Comparison of ENCODE assay signal across 24 mouse cellular contexts in genomic region chr10:117644429-117644748, GRCm38 (mm10). TPM values are rescaled to one million over a fixed set of nuclear protein-coding genes. Genes with fewer than 3 reads are reported as not detected.
DNase-seq lines count a peak whose midpoint lies in the region; ATAC-seq and TF ChIP-seq lines count a peak whose summit lies in the region.
"Had no signal": no experiment of that assay in that cellular context is flagged by ENCODE, and none has a peak within 500 bp of the region (broad histone marks: within the 10 kb centered on the region; RNA-seq: fewer than 3 reads in every experiment).

No protein-coding gene starts in this region.

- H3K36me3 ChIP-seq in intestine, postnatal 0 days (ENCODE audit: control insufficient read depth, insufficient read depth), result no peaks in the 10 kb centered on the region
- no peaks in the 10 kb centered on the region for H3K36me3 ChIP-seq in limb, embryonic 12.5 days
- H3K36me3 ChIP-seq in small intestine, adult 2 months (ENCODE audit: control insufficient read depth, insufficient read depth, low read length), result no peaks in the 10 kb centered on the region
- H3K36me3 ChIP-seq: embryonic facial prominence, embryonic 12.5 days; embryonic facial prominence, embryonic 15.5 days; forebrain, embryonic 15.5 days; heart, embryonic 12.5 days; heart, embryonic 15.5 days had no signal

- intact Hi-C loops in heart, postnatal 14 days (cut with DNase I), result no loop called here

- H3K4me2 ChIP-seq in intestine, postnatal 0 days (replicated peaks; ENCODE audit: low read depth), result 0 out of 2 replicates have a peak overlapping the region, but pooled peaks have one; percentile 24
- H3K4me2 ChIP-seq in limb, embryonic 12.5 days, result peak overlapping the region; percentile 17; the same call in 1 of the 2 replicates
- H3K4me2 ChIP-seq: embryonic facial prominence, embryonic 12.5 days; embryonic facial prominence, embryonic 15.5 days; forebrain, embryonic 15.5 days; heart, embryonic 12.5 days; heart, embryonic 15.5 days; hindbrain, embryonic 14.5 days had no signal

- 30% methylated on average over 8 of the region's 8 CpGs for WGBS in intestine, postnatal 0 days
- 15% methylated on average over 8 of the region's 8 CpGs for WGBS in limb, embryonic 12.5 days
- 30% methylated on average over 8 of the region's 8 CpGs for WGBS in small intestine, adult 2 months

- 0 out of 2 replicates have a peak, but pooled peaks cover 3% of the 10 kb centered on the region for H3K4me1 ChIP-seq in intestine, postnatal 0 days (replicated peaks; ENCODE audit: control insufficient read depth, insufficient read depth, low read length)
- H3K4me1 ChIP-seq in limb, embryonic 12.5 days (replicated peaks), result peaks cover 34% of the 10 kb centered on the region
- H3K4me1 ChIP-seq in small intestine, adult 2 months (ENCODE audit: control insufficient read depth, insufficient read depth, insufficient read length, low read length), result peaks cover 11% of the 10 kb centered on the region
- H3K4me1 ChIP-seq: embryonic facial prominence, embryonic 15.5 days had no signal

- no peak overlapping the region for H3K9ac ChIP-seq in intestine, postnatal 0 days (ENCODE audit: low read depth, low read length)
- no peak overlapping the region for H3K9ac ChIP-seq in limb, embryonic 12.5 days (replicated peaks)
- H3K9ac ChIP-seq: embryonic facial prominence, embryonic 12.5 days; embryonic facial prominence, embryonic 15.5 days; forebrain, embryonic 15.5 days; heart, embryonic 12.5 days; heart, embryonic 15.5 days; hindbrain, embryonic 14.5 days had no signal

- H3K27ac ChIP-seq in intestine, postnatal 0 days (ENCODE audit: low read depth, low read length), result peak overlapping the region; percentile 72
- H3K27ac ChIP-seq in limb, embryonic 12.5 days, result peak overlapping the region; percentile 32; the same call in 1 of the 2 replicates
- H3K27ac ChIP-seq in small intestine, adult 2 months (ENCODE audit: insufficient read depth, low read depth, low read length), result peak overlapping the region; percentile 23; the same call in 1 of the 2 replicates
- H3K27ac ChIP-seq: embryonic facial prominence, embryonic 12.5 days; embryonic facial prominence, embryonic 15.5 days; forebrain, embryonic 15.5 days; heart, embryonic 15.5 days; hindbrain, embryonic 14.5 days; hindbrain, postnatal 0 days had no signal

- no peak overlapping the region for H3K4me3 ChIP-seq in intestine, postnatal 0 days (ENCODE audit: low read depth, low read length)
- no peak overlapping the region for H3K4me3 ChIP-seq in limb, embryonic 12.5 days (replicated peaks)
- no peak overlapping the region for H3K4me3 ChIP-seq in small intestine, adult 2 months (ENCODE audit: low read depth, low read length)
- H3K4me3 ChIP-seq: embryonic facial prominence, embryonic 12.5 days; embryonic facial prominence, embryonic 15.5 days; forebrain, embryonic 15.5 days; heart, embryonic 12.5 days; heart, embryonic 15.5 days had no signal

- no peaks in the 10 kb centered on the region for H3K9me3 ChIP-seq in intestine, postnatal 0 days (ENCODE audit: control insufficient read depth)
- no peaks in the 10 kb centered on the region for H3K9me3 ChIP-seq in limb, embryonic 12.5 days
- H3K9me3 ChIP-seq: embryonic facial prominence, embryonic 12.5 days; embryonic facial prominence, embryonic 15.5 days; forebrain, embryonic 15.5 days; heart, embryonic 12.5 days; heart, embryonic 15.5 days had no signal

- TF ChIP-seq POLR2A in small intestine, adult 2 months (IDR thresholded peaks at IDR 0.05; ENCODE audit: low read depth, low read length), result no peak

- H3K27me3 ChIP-seq in intestine, postnatal 0 days (replicated peaks; ENCODE audit: control insufficient read depth, insufficient read depth, low read length), result no peaks in the 10 kb centered on the region
- H3K27me3 ChIP-seq in limb, embryonic 12.5 days, result no peaks in the 10 kb centered on the region
- no peaks in the 10 kb centered on the region for H3K27me3 ChIP-seq in small intestine, adult 2 months (ENCODE audit: control insufficient read depth, insufficient read depth, low read length)
- H3K27me3 ChIP-seq: embryonic facial prominence, embryonic 12.5 days; embryonic facial prominence, embryonic 15.5 days; forebrain, embryonic 15.5 days; heart, embryonic 12.5 days had no signal

- no peak for TF ChIP-seq CTCF in intestine, postnatal 0 days (IDR thresholded peaks at IDR 0.05; ENCODE audit: low read depth)
- TF ChIP-seq CTCF in small intestine, adult 2 months (IDR thresholded peaks at IDR 0.05; ENCODE audit: extremely low read depth, insufficient read length, insufficient replicate concordance, low read depth, low read length), result no peak

- no peak for DNase-seq in Muller cell, postnatal 12 days (ENCODE audit: inconsistent ontology term)
- no peak for DNase-seq in thymus, postnatal 10 days (ENCODE audit: low spot score in 2 of 2)
- no peak for DNase-seq in heart, postnatal 14 days
- DNase-seq: adrenal gland, adult 8-10 months; adrenal gland, postnatal 25 days; cerebellum, adult 18-20 months; cerebellum, adult 9-10 months; cerebellum, postnatal 14 days; gastrocnemius, postnatal 25 days; heart, adult 18-20 months; heart, postnatal 10 days; heart, postnatal 4 days had no signal

- peak; percentile 81 for ATAC-seq in intestine, postnatal 0 days
- ATAC-seq in limb, embryonic 12.5 days (ENCODE audit: insufficient number of reproducible peaks, insufficient read depth, low FRiP score, low TSS enrichment, low read depth), result 0 out of 2 replicates have a peak, but pooled peaks have one; percentile 2
- ATAC-seq: activated CD4-positive, CD25-positive, alpha-beta regulatory T cell, adult 4 months; CD4-positive, CD25-positive, alpha-beta regulatory T cell, adult 4 months; forebrain, embryonic 15.5 days; hindbrain, postnatal 0 days had no signal

RNA-seq across cellular contexts. Expression of gene Cpm, which starts 15.1 kb away (rescaled TPM):
- 32.8 and 33.8 TPM in 2 replicates for polyA plus RNA-seq in intestine, postnatal 0 days (2015; fragmentation: Nextera tagmentation; extraction: Ambion mirVana)
- polyA plus RNA-seq in limb, embryonic 12.5 days (2016; fragmentation: Nextera tagmentation; extraction: Ambion mirVana), result 30.0 and 35.3 TPM in 2 replicates
- 3.1 and 13.8 TPM in 2 replicates for polyA plus RNA-seq in small intestine, adult 2 months (2012; rRNA removed)
- 1 to 10 TPM; 5.1 to 5.3 TPM for total RNA-seq in heart, postnatal 14 days (2021)
